Mouse (Mus musculus) CH12.LX (cell line): ENCODE results near the gene Ergic1. TPM values are rescaled to one million over a fixed set of nuclear protein-coding genes. Genes with fewer than 3 reads are reported as not detected.

ENCODE experiments used
- DNase-seq: peaks from one replicate; pipeline ENCODE4 v3.0.0-alpha.2; 2013; ENCODE audit errors: extremely low read depth
- H3K27ac ChIP-seq: 2 replicates; pipeline ENCODE4 v1.5.1; 2012; ENCODE audit warnings: low read depth, mild to moderate bottlenecking, control low read depth, moderate library complexity; ENCODE audit not compliant: insufficient read depth
- H3K27me3 ChIP-seq: replicated peaks from 2 replicates; pipeline ENCODE3; 2012; ENCODE audit warnings: inconsistent platforms
- H3K36me3 ChIP-seq, 2 experiments: replicated peaks in 1 of 2; 2 replicates each; pipeline versions ENCODE3 to v1.6.1; 2012; ENCODE audit warnings: inconsistent platforms in 1 of 2, low read length in 1 of 2, mild to moderate bottlenecking in 1 of 2, mixed read lengths in 1 of 2, moderate library complexity in 1 of 2; ENCODE audit not compliant: control insufficient read depth in 1 of 2, insufficient read depth in 1 of 2
- H3K4me1 ChIP-seq, 2 experiments: 2 replicates each; pipeline ENCODE4 v1.6.1; 2012; ENCODE audit warnings: inconsistent platforms in 1 of 2, moderate library complexity in 1 of 2; ENCODE audit not compliant: insufficient read depth in 2 of 2, control insufficient read depth in 1 of 2
- H3K4me2 ChIP-seq: 2 replicates; pipeline ENCODE4 v1.6.1; 2012; ENCODE audit warnings: low read depth, mild to moderate bottlenecking, control low read depth; ENCODE audit not compliant: poor library complexity, insufficient read depth, severe bottlenecking
- H3K4me3 ChIP-seq, 3 experiments: fragments of 150-350 bp in 1 of 3; sonication (generic) in 1 of 3; replicated peaks in 1 of 3; 2 replicates each; pipeline versions ENCODE3 to v1.5.1; 2011 to 2012; ENCODE audit warnings: low read depth in 2 of 3, low read length in 2 of 3, mild to moderate bottlenecking in 2 of 3, moderate library complexity in 2 of 3, control low read depth in 1 of 3, improper control_type of control experiment in 1 of 3, inconsistent platforms in 1 of 3, mixed read lengths in 1 of 3; ENCODE audit not compliant: poor library complexity in 1 of 3
- H3K79me2 ChIP-seq: replicated peaks from 2 replicates; pipeline ENCODE4 v1.6.1; 2012; ENCODE audit warnings: mild to moderate bottlenecking, moderate library complexity; ENCODE audit not compliant: control insufficient read depth, poor library complexity, insufficient read depth, severe bottlenecking; ENCODE audit errors: extremely low read depth
- H3K9ac ChIP-seq: 2 replicates; pipeline ENCODE4 v1.6.1; 2012; ENCODE audit warnings: low read depth, mild to moderate bottlenecking, control low read depth, moderate library complexity; ENCODE audit not compliant: insufficient read depth
- H3K9me3 ChIP-seq: replicated peaks from 2 replicates; pipeline ENCODE3; 2012; ENCODE audit warnings: low read length, inconsistent platforms, mixed read lengths
- CHD1 ChIP-seq: IDR thresholded peaks from 2 replicates; pipeline ENCODE4 v1.6.1; 2012; ENCODE audit warnings: low read depth, low read length, improper control_type of control experiment, inconsistent platforms
- CTCF ChIP-seq, 2 experiments: IDR thresholded peaks in 1 of 2; conservative IDR thresholded peaks in 1 of 2; 2 replicates each; pipeline ENCODE4 v1.5.1; 2011 to 2012; ENCODE audit warnings: low read depth in 2 of 2, low read length in 2 of 2, improper control_type of control experiment in 1 of 2, inconsistent platforms in 1 of 2, mild to moderate bottlenecking in 1 of 2, moderate library complexity in 1 of 2
- EP300 ChIP-seq: IDR thresholded peaks from 2 replicates; pipeline ENCODE4 v1.6.1; 2011; ENCODE audit warnings: low read length, improper control_type of control experiment
- GABPA ChIP-seq: IDR thresholded peaks from 2 replicates; pipeline ENCODE4 v1.6.1; 2012; ENCODE audit warnings: low read depth, low read length, improper control_type of control experiment, inconsistent platforms; ENCODE audit not compliant: insufficient replicate concordance
- HCFC1 ChIP-seq: IDR thresholded peaks from 2 replicates; pipeline ENCODE4 v1.6.1; 2012; ENCODE audit warnings: low read depth, mild to moderate bottlenecking, inconsistent platforms, low read length, improper control_type of control experiment
- IRF4 ChIP-seq: IDR thresholded peaks from 2 replicates; pipeline ENCODE4 v1.6.1; 2014; ENCODE audit warnings: low read depth, mild to moderate bottlenecking, inconsistent platforms, low read length, improper control_type of control experiment
- JUND ChIP-seq: conservative IDR thresholded peaks from 2 replicates; pipeline ENCODE4 v1.6.1; 2011; ENCODE audit warnings: low read depth, low read length, improper control_type of control experiment
- KAT2A ChIP-seq: IDR thresholded peaks from 2 replicates; pipeline ENCODE4 v1.6.1; 2012; ENCODE audit warnings: low read length, improper control_type of control experiment, inconsistent platforms; ENCODE audit not compliant: insufficient replicate concordance
- MXI1 ChIP-seq: IDR thresholded peaks from 2 replicates; pipeline ENCODE4 v1.6.1; 2011; ENCODE audit warnings: mild to moderate bottlenecking, low read depth, low read length, improper control_type of control experiment
- NELFE ChIP-seq: IDR thresholded peaks from 2 replicates; pipeline ENCODE4 v1.6.1; 2011; ENCODE audit warnings: low read depth, low read length, improper control_type of control experiment
- PAX5 ChIP-seq: IDR thresholded peaks from 2 replicates; pipeline ENCODE4 v1.6.1; 2012; ENCODE audit warnings: low read length, inconsistent platforms, mixed read lengths
- RAD21 ChIP-seq: IDR thresholded peaks from 2 replicates; pipeline ENCODE4 v1.6.1; 2011; ENCODE audit warnings: low read depth, mild to moderate bottlenecking, low read length, improper control_type of control experiment, moderate library complexity
- SIN3A ChIP-seq: IDR thresholded peaks from 2 replicates; pipeline ENCODE4 v1.6.1; 2012; ENCODE audit warnings: low read length, improper control_type of control experiment, inconsistent platforms
- SMC3 ChIP-seq: IDR thresholded peaks from 2 replicates; pipeline ENCODE4 v1.6.1; 2011; ENCODE audit warnings: low read depth, low read length, improper control_type of control experiment
- USF1 ChIP-seq: IDR thresholded peaks from 2 replicates; pipeline ENCODE4 v1.6.1; 2014; ENCODE audit warnings: low read depth, mild to moderate bottlenecking, inconsistent platforms, low read length, improper control_type of control experiment
- ZC3H11A ChIP-seq: IDR thresholded peaks from 2 replicates; pipeline ENCODE4 v1.6.1; 2012; ENCODE audit warnings: low read depth, mild to moderate bottlenecking, inconsistent platforms, low read length, improper control_type of control experiment
- dilution Hi-C: fragments of 300-500 bp; cut with MboI; formaldehyde crosslinking; loops from 2 replicates; pipeline ENCODE4 v1.14.3; 2020; ENCODE audit warnings: low sequenced_read_pairs; ENCODE audit not compliant: extremely low pct_unique_long_range_greater_than_20kb, extremely low pct_ligation_motif_present
- in situ Hi-C: fragments of 300-500 bp; cut with MboI; formaldehyde crosslinking; loops from 3 replicates; pipeline ENCODE4 v1.14.3; 2019; ENCODE audit warnings: low sequenced_read_pairs, low pct_ligation_motif_present, low pct_unique_long_range_greater_than_20kb, mixed read lengths
- polyA plus RNA-seq: library from polyadenylated mRNA; unstranded; fragments of >175 nt; gene quantifications from 2 replicates; pipeline ENCODE4 v1.2.1, GENCODE M21; 2012; ENCODE audit warnings: low read depth; ENCODE audit not compliant: insufficient read length
- total RNA-seq, 2 experiments: library from RNA; depleted of rRNA; stranded (reverse); fragments of 300-350 nt in 1 of 2; fragments of >200 nt in 1 of 2; gene quantifications; 2 replicates each; pipeline ENCODE4 v1.2.3; 2012 to 2014

Gene Ergic1
- total and polyA plus RNA-seq, 3 experiments, result 93.5 to 142 (median 131) TPM

- TF ChIP-seq USF1 (no peak), EP300 (no peak)
- dilution Hi-C loops, result no loop called here
- Histone ChIP-seq H3K4me3 (no peak overlapping the region), H3K36me3 (peaks cover 82 to 96% of the 10 kb centered on the region in 2 experiments), H3K9me3 (no peaks in the 10 kb centered on the region), H3K27ac (no peak overlapping the region), H3K4me1 (no peaks in the 10 kb centered on the region), H3K4me2 (no peak overlapping the region), H3K9ac (no peak overlapping the region), H3K27me3 (no peaks in the 10 kb centered on the region), H3K79me2 (no peaks in the 10 kb centered on the region)
- DNase-seq, result no peak
- in situ Hi-C loops, result loop anchor here (5.0 to 25.0 kb wide), 2 partner anchors 129 to 349 kb away; no protein-coding TSS in a partner anchor
These were observed 74.7 kb downstream of the Ergic1 start for GRCm38 (mm10) chr17:26635951-26636350.

DNA sequence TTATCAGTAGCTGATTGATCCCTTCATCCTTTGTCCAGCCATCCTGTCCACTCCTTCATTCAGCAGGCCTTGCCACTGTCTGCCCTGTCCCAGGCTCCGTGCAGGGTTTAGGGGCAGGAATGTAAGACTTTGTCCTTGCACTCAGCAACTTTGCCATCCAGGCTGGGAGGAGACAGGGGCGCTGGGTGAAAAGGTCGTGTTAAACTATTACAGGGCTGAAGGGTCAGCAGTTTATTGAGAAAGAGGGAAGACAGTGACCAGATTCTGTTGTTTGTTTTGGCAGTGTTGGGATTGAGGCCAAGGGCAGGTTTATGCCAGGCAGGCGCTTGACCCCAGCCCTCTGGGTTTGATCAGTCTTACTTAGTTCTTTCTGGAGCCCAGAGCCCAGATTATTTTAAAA lies 76.6 kb downstream of the Ergic1 start:
- Histone ChIP-seq H3K36me3 (peaks cover 82 to 96% of the 10 kb centered on the region in 2 experiments), H3K27ac (no peak overlapping the region), H3K9ac (no peak overlapping the region), H3K9me3 (no peaks in the 10 kb centered on the region), H3K4me1 (no peaks in the 10 kb centered on the region), H3K27me3 (no peaks in the 10 kb centered on the region), H3K79me2 (no peaks in the 10 kb centered on the region), H3K4me2 (no peak overlapping the region), H3K4me3 (no peak overlapping the region)
- TF ChIP-seq PAX5 (no peak), GABPA (no peak), MXI1 (no peak), JUND (no peak), IRF4 (no peak), NELFE (no peak), HCFC1 (no peak)
- no peak for DNase-seq
- in situ Hi-C loops (loop anchor here (5.0 to 25.0 kb wide), 2 partner anchors 131 to 351 kb away; no protein-coding TSS in a partner anchor), dilution Hi-C loops (no loop called here)

DNA sequence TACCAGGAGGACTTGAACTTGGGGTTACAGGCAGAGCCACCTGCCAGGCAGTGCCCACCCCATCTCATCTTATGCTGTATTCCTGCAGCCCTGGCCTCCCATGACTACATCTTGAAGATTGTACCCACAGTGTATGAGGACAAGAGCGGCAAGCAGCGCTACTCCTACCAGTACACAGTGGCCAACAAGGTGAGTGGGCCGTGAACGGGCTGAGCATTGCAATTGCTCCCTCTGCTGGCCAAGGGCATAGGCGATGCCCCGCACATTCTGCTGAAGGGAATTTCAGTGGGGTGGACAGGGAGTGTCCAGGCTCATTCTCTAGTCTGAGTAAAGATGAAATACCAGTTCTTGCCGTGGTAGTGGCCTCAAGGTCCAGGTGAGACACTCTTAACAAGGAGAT lies 77.4 kb downstream of the Ergic1 start:
- H3K36me3 ChIP-seq, result peaks cover 84 to 97% of the 10 kb centered on the region in 2 experiments
- H3K9me3 ChIP-seq, result no peaks in the 10 kb centered on the region
- H3K4me3 ChIP-seq, result no peak overlapping the region

More for the DNA sequence above, 77.4 kb downstream of the Ergic1 start:
- dilution Hi-C loops (no loop called here), in situ Hi-C loops (loop anchor here (5.0 to 25.0 kb wide), 2 partner anchors 131 to 351 kb away; no protein-coding TSS in a partner anchor)
- no peaks in the 10 kb centered on the region for H3K4me1 ChIP-seq
- H3K9ac ChIP-seq, result no peak overlapping the region
- DNase-seq, result peak; percentile 53
- H3K27ac ChIP-seq, result no peak overlapping the region
- no peaks in the 10 kb centered on the region for H3K79me2 ChIP-seq
- no peaks in the 10 kb centered on the region for H3K27me3 ChIP-seq
- H3K4me2 ChIP-seq, result no peak overlapping the region
- TF ChIP-seq IRF4, result peak; percentile 36; the same call in 1 of the 2 replicates
- no peak for TF ChIP-seq CHD1
- TF ChIP-seq CTCF (conservative IDR thresholded peaks at IDR 0.05 in 1 of 2, IDR thresholded peaks at IDR 0.05 in 1 of 2; ENCODE audit: low read depth in 2 of 2, low read length in 2 of 2), result peak; percentile 60 to 93
- TF ChIP-seq SMC3, result peak; percentile 98
- peak; percentile 92 for TF ChIP-seq ZC3H11A
- no peak for TF ChIP-seq KAT2A
- TF ChIP-seq SIN3A, result peak; percentile 32; the same call in 1 of the 2 replicates
- 0 out of 2 replicates have a peak, but pooled peaks have one; percentile 41 for TF ChIP-seq NELFE
- peak; percentile 87 for TF ChIP-seq RAD21
